Mouse (Mus musculus) liver, embryonic 14.5 days (tissue): Measurements from ENCODE around the gene Lrrc4.

Experiments
- CTCF ChIP-seq: IDR thresholded peaks from 2 replicates; pipeline ENCODE4 v1.5.1; 2016; ENCODE audit warnings: antibody characterized with exemption, low read depth, control low read depth
- EP300 ChIP-seq: IDR thresholded peaks from 2 replicates; pipeline ENCODE4 v1.6.1; 2016; ENCODE audit warnings: antibody characterized with exemption, low read depth

- no peak for TF ChIP-seq CTCF
- no peak for TF ChIP-seq EP300
Observed at GRCm38 (mm10) chr6:28875333-28875732, 43.8 kb upstream of the Lrrc4 start.
